Mouse (Mus musculus): ENCODE results near the gene 1190005I06Rik. TPM values are rescaled to one million over a fixed set of nuclear protein-coding genes. Genes with fewer than 3 reads are reported as not detected.

The 1190005I06Rik gene
- polyA plus RNA-seq, 1 experiment from 2014 or later, result 3.1 TPM

Other genes with a start within 250 kb of the 1190005I06Rik start
- gene Gins2, start 58.3 kb downstream of the 1190005I06Rik start, polyA plus RNA-seq (2016; fragmentation: Nextera tagmentation; extraction: Ambion mirVana), result 83.2 and 84.8 TPM in 2 replicates
- 4.3 and 4.4 TPM in 2 replicates for gene Gm27021, start 20.4 kb upstream of the 1190005I06Rik start, polyA plus RNA-seq (2016; fragmentation: Nextera tagmentation; extraction: Ambion mirVana)
- 803 and 809 TPM in 2 replicates for gene Cox4i1, start 20.6 kb upstream of the 1190005I06Rik start, polyA plus RNA-seq (2016; fragmentation: Nextera tagmentation; extraction: Ambion mirVana)
- gene Emc8, start 20.9 kb upstream of the 1190005I06Rik start, polyA plus RNA-seq (2016; fragmentation: Nextera tagmentation; extraction: Ambion mirVana), result 234 and 244 TPM in 2 replicates
- gene Irf8, start 88.7 kb upstream of the 1190005I06Rik start, polyA plus RNA-seq (2016; fragmentation: Nextera tagmentation; extraction: Ambion mirVana), result 2.8 and 3.1 TPM in 2 replicates

Measured in forebrain, embryonic 12.5 days (tissue).